Mouse (Mus musculus) retina, adult 2 months (tissue): ENCODE measurements around the gene H2-M5.
"Not testable (repeated sequence)": the region's sequence is repeated elsewhere in the genome, so short reads cannot be mapped to it uniquely, and the experiment has no call there.

Experiments used
- DNase-seq: peaks from one replicate; pipeline ENCODE4 v3.0.0-alpha.2; 2012; ENCODE audit warnings: low read depth, low spot score

Gene H2-M5

DNA sequence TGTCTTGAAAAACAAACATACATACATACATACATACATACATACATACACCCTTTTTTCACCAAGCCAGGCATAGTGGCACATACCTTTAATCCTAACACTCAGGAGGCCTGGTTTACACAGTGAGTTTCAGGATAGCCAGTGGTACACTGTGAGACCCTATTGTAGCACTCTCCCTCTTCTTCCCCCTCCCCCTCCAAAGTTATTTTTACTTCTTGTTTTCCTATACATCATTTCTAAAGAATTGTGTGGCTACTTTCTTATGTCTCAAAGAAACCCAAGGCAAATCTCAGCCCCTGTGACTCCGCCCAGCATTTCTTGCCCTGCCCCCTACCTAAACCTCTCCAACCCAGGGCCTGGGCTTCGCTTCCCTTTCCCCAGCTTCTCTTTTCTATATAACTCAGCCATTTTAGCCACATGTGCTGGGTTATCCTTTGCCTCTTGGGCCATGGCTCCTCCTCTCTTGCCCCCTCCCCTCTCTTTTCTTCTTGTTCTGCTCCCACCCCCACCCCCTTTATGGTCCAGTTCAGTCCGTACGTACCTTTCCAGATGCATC, 4.5 kb upstream of the H2-M5 start:
- DNase-seq = no peak

DNA sequence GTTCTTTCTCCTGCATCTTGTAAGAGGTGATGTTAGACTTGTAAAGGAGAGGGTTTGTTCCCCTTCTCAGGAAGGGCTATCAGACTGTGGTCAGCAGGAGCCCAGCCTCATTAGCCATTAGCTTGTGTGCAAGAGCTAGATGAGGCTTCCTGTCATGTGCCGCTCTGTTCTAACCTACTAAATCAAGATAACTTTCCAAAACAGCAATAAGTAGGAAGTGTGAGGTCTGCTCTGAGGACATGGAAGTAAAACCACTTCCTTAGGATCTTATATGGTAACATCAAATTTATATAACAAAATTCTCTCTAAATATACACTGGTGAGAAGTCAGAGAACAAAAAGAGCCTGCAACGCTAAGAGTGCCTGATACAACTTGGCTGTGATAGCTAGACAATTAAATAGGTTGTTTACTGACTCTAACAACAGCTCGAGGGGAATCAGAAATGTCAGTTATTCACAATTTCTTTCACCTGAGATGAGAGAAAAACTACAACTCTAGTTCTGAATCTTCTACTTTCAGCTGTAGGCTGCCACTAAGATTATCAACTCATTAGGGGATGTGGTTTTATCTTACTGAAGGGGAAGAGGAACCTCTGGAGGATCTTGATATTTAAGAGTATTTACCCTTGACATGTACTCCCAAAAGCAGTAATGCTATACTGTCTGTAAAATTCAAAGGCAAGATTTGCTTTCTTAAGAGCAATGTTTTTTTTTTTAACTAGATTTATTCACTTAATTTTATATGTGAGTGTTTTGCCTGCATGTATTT, 3.2 kb upstream of the H2-M5 start:
- no peak for DNase-seq

DNA sequence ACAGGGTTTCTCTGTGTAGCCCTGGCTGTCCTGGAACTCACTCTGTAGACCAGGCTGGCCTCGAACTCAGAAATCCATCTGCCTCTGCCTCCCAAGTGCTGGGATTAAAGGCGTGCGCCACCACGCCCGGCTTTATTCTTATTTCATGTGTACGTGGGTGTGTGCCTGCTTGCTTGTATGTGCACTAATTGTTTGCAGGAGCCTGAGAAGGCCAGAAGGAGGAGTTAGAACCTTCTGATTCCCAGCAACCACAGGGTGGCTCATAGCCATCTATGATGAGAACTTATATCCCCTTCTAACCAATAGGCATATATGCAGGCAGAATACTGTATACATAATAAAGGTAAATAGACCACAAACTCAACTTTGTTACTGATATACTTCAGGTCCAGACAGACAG, 1.3 kb upstream of the H2-M5 start:
- DNase-seq = not testable (repeated sequence)

DNA sequence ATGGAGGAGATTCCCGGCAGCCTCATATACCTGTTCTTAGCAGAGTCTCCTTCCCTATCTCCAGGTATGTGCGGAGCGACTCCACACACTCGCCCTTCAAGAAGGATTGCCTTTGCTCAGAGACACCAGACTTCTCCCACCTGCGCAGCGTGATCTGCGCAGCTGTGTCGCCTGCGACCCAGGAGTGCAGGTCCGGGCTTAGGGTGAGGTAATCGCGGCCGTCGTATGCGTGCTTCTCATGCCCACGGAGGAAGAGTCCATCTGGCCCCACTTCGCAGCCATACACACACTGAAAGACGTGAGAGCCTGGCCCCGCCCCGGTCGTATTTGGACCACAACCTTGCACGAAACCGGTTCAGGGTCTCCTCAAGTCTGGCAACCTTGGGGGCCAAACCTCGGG, 862 bp downstream of the H2-M5 start:
- no peak for DNase-seq

DNA sequence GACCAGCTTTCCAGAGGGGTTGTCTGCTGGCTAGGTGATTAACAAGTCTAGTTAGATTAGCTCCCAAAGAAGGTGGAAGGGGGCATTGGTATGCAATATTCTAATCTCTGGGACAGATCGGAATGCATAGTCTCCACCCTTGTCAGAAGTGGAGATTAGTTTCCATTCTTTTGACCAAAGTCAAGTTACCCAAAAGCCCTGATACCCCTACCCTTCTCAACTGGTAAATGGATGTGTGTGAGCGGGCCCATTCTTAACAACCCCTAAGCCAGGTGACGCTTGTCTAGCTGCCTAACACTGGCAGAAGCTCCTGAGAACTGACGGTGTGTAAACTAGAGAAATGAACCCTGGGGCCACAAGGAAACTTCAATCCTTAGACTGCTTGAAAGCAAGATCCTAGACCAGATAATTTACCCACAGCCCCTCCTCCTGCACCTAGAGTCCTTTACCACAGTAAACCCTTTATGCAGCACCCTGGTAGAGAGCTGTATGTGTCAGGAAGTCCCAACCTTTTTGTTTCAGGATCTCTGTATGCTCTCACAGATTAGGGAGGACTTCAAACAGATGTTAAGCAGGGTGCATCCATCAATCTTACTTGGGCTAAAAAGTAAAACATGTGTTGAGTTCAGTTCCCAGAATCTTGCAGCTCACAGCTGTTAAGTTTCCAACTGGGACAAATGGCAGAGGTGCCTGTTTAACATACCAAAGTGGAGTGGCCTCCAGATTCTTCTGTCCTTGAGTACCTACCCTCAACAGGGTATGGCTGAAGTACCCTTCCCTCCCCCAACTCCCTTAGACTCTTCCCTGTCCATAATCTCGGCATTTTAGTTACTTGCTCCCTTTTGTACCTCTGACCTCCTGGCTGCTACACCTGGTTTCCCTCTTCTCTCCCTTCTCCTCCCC, 6.8 kb downstream of the H2-M5 start:
- no peak for DNase-seq

DNA sequence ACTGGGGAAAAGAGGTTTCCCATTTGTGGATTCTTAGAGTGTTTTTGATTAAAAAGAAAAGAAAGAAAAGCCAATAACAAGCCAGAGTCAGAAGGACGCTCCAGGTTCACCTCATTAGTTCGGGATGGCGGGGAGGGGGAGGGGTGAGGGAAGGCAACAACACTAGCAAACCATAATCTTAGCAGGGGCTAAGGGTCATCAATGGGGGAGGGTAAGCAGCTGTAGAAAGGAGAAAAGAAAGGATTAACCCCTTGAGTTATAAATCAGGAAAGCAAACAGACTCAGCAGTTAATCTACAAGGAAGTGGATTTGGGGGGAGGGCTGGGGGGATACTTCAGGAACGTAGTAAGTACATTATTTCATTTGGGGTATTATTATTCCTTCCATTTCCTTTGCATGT, 7.5 kb downstream of the H2-M5 start:
- no peak for DNase-seq

DNA sequence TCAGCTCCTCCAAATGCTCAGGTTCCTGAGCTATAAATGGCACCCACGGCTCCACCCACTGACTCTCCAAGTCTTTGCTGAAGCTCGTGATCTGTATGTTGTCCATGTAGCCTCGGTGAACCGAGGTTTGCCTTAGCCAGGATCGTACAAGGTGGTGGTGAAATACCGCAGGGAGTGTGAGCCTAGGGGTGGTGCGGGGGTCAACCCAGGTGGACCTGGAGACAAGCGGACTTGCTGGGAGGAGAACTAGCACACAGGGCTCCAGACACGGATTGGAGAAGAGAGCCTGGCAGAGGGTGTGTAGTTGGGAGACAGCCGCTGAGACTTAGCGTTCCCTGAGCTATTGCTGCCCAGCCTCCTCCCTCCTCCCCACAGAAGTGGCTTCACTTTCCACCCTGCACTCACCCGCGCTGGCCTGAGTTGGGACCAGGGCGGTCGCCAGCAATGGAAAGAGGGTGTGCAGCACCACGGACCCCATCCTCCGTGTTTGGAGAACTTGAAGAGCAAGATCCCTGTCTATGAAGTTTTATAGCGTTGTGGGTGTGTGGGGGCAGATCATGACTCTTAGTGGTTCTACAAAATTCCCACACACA, 8.0 kb downstream of the H2-M5 start, which contains the start of gene 2410137M14Rik:
Gene 2410137M14Rik, minus strand, starts transcription at position 17 of the 593 bp plus-strand sequence.
- DNase-seq = no peak

DNA sequence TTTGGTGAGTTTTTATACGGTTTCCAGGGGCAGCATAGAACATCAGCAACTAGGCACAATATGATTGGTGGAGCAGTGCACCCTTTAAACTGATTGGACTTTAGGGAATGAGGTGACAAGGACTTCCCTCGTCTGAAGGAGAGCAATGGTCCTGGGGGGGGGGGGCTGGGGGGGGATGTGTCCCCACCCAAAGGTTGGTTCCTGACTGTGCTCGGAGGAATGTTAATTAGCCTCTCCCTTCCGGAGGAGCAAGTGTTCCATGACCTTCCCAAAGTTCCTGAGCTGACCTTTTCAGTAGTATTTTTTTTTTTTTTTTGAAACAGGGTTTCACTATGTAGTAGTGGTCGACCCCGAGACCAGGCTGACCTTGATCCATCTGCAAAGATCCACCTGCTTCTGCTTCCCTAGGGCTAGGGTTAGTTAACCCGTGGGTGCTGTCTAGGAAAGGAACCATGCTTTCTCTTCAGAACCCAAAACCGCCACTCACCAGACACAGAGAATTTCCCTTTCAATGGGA, 16.0 kb downstream of the H2-M5 start:
- DNase-seq = no peak

DNA sequence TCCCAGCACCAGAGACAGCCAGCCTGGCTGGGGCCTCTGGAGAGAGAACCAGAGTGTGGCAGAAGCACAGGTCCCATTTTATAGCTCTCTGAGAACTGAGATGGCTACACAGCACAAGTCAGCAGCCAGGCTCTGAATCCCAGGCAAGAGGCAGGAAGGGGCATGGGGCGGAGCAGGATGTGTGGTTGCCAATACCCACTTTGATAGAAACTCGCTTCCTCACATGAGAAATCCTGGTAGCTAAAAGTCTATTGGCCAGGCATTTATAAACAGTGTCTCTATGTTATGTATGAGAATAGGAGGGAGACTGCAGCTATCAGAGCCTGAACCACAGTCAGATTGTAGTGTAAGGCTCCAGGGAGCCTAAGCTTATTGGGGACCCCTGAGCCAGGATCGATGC, 16.5 kb downstream of the H2-M5 start:
- DNase-seq = no peak

DNA sequence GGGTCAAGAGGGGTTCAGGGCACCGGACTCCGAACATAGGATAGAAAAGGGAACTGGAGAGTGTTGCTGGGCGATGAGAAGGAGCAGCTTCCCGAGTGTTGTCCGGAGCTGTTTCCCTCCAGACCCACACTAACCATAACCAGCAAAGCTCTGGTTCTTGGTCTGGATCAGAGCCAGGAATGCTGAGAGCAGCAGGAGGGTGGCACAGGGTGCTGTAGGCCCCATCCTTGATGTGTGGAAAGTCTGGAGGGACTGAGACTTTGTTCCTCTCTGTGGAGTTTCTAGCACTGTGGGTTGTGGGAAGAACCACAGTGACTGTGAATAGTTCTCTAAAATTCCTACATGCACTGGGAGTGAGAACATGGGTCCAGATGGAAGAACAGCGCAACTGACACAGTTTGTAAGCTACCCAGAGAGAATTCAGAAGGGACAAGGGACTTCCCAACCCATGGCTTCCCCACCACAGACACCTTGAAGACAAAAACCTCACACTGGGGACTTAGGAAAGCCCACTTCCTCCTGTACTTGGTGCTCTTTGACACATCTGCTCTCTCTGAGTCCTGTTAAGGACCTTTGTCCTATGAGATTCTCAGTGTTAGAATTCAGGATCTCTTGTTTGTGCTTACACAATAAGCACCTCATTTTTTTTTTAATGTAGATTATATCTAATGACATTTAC, 18.0 kb downstream of the H2-M5 start:
- no peak for DNase-seq

DNA sequence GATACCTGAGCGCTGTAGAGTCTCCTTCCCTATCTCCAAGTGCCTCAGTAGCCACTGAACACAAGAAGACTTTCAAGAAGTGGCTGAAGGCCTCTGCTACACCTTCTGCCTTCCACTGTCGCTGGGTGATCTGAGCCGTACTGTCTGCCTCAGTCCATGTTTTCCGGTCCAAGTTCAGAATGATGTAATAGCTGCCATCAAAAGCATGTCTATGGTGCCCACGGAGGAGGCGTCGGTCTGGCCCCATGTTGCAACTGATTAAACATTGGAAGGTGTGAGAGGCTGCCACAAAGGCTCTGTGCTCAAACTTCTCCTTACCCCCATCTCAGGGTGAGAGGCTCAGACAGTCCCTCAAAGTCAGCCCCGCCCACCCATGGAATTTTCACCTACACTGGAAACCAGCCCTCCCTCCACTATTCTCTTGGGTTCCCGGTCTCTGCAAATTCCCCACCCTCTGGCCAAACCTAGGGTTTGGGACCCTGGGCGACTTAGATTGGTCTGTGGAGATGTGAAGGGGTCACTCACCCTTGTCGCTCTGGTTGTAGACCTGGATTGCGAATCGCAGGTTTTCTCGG, 18.9 kb downstream of the H2-M5 start:
- DNase-seq = no peak

DNA sequence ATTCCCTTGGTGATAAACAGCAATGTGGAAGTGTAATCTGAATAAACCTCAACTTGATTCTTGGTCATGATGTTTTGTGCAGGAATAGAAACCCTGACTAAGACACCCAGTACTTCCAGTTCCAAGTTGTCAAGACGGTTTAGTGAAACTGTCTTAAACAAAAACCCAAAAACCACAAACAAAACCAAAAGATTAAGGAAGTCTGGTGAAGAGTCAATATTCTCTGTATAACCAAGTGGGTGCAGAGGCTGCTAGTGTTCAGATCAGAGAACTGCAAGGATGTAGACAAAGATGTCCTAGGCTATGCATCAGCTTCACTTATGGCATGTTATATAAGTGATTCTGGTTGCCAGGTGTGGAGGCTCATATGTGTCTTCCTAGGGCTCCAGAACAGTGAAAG, 22.5 kb downstream of the H2-M5 start:
- DNase-seq = no peak

DNA sequence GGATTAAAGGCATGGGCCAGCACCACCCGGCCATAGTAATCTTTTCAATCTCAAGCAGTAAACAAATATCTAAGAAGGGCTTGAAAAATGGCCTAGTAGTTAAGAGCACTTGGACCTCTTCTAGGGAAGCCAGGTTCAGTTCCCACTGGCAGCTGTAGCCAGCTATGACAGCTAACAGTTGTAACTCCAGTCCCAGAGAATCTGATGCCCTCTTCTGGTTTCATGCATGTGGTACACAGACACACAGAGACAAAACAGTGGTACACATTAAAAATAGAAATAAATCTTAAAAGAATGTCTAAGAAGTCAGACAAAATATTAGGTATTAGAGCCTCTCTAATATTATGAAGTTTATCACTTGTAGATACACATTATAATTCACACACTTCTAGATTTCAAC, 28.2 kb downstream of the H2-M5 start:
- no peak for DNase-seq

DNA sequence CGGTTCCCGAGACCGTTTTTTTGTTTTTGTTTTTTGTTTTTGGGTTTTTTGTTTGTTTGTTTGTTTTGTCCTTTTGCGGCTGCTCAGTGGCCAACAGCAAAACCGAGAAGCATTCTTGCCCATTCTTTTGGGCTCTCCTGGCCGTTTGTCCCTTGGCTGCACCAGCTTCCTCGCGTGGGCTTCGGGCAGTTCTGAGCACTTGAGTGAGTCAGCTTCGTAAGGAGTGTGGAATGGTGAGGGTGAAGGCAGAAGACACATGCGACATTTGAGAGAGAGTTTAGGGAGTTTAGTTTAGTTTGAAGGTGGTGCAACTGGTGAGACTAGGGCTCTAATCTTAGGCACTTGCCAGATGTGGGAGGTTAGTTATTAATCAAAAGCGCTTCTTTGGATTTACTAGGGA, 30.5 kb downstream of the H2-M5 start:
- no peak for DNase-seq

DNA sequence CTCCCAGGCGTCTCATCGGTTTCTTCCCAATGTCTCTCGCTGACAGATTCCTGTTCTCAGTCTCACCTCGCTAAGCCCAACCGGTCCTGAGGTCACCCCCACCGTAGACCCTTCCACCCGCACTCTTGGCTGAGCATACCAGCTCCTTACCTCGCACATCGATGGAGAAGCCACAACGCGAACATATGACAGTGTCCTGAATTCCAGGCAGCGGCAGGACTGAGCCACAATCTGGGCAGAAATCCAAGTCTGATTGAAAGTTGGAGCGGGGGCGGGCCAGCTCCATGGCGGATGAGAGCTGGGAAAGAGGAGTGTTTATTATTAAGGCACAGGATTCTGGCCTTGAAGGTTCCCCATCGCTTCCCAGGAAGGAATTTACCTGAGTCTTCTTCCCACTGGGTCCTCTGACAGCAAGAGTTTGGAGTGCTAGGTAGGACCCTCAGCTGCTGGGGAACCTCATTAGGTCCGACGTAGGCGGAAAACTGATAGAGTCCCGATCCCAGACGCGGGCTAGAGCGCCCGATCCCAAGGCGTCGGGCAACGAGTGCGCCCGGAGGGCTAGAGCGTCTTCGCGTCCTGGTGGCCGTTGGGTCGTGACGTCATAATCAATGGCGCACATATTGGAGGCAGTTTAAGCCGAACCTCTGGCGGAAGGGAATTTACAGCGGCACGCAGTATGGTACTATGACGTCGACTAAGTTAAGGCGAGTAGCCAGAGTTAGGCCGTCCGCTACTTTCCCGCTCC, 31.2 kb downstream of the H2-M5 start, which contains the start of the genes Znrd1 and Znrd1as:
Gene Znrd1, minus strand, starts transcription at position 561 of the 745 bp plus-strand sequence.
Gene Znrd1as, plus strand, starts transcription at position 594 of the 745 bp plus-strand sequence.
- peak; percentile 97 for DNase-seq

DNA sequence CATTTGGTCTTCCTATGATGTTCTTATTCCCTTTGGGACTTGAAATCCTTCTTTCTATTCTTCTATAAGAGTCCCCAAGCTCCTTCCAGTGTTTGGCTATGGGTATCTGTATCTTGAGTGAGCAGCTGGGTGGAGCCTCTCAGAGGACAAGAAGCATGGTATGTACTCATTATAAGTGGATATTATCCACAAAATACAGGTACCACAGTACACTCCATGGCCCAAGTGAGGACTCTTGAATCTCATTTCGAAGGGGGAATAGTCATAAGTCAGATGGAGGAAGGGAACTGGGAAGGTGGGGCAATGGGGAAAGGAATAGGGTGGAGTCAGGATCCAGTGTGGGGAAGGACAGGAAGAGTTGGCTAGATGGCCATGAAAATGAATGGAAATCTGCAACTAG, 36.3 kb downstream of the H2-M5 start:
- no peak for DNase-seq

DNA sequence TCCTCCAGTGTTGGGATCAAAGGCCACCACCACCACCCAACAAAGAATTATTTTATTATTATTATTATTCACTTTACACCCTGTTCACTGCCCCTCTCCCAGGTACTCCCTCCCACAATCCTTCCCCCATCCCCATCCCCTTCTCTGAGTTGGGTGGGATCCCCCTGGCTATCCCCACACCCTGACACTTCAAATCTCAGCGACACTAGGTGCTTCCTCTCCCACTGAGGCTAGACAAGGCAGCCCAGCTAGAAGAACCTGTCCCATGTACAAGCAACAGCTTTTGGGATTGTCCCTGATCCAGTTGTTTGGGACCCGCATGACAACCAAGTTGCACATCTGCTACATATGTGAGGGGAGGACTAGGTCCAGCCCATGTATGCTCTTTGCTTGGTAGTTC, 36.7 kb downstream of the H2-M5 start:
- no peak for DNase-seq

DNA sequence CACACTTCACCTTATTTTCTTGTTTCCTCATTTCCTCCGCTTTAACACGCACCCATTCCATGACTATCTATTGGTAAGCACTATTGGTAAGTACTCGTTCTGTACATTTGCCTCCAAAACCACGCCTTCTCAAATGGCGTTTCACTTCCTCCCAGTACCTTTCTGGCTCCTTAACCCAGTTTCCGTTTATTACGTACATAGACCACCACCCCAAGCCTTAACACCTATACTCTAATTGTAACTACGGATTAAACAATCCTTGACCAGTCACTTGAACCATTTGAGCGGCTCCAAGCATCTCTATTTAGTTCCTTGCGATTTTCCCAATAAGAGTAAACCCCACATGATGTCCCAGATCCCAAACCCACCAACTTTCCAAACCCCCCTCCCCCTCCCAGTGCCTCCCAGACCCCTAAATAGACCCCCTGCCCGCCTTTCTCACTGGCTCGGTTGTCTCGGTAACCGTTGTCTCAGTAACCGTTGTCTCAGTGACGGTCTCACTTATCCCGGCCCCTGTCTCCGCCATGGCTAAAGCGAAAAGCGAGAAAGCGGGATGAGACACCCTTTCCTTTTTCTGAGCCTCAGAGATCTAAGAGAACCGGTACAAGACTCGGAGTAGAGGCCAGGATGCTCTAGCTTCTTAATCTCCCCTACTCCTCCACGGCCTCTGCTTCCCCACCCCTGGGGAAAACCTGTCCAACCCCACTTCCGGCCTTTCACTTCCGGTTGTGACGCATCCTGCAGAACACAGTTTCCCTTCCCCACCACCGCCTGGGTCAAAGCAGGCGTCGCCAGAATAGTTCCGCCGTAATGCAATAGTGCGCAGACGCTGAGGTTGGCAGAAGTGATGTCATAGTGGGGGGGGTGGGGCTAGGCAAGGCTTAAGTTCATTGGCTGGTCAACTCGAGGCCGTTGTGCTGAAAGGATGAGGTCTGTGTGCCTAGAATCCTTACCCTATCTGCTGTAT, 38.1 kb downstream of the H2-M5 start, which contains the start of gene Ppp1r11:
Gene Ppp1r11, minus strand, starts transcription at position 761 of the 967 bp plus-strand sequence.
- DNase-seq = peak; percentile 99

DNA sequence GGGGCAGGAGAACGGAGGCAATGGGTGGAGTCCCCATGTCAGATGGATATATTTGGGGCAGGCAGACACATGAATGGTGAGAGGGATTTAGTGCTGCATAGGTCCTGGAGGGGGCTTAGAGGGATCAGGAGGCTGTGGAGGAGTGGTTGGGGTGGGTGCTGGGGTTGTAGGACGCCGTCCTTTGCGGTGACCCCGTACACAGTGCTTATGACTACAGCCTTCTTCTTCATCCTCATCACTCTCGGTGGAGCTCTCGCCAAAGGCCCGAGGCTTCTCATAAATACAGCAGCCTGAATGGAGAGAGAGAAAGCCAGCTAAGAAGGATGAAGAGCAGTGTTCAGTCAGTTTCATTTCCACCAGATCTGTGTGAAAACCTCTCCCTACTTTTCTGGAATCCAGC, 40.1 kb downstream of the H2-M5 start:
- no peak for DNase-seq
